Mouse (Mus musculus) liver, embryonic 14.5 days (tissue): Measurements from ENCODE around the gene Tacr1.

Source experiments
- CTCF ChIP-seq: IDR thresholded peaks from 2 replicates; pipeline ENCODE4 v1.5.1; 2016; ENCODE audit warnings: antibody characterized with exemption, low read depth, control low read depth
- EP300 ChIP-seq: IDR thresholded peaks from 2 replicates; pipeline ENCODE4 v1.6.1; 2016; ENCODE audit warnings: antibody characterized with exemption, low read depth

DNA sequence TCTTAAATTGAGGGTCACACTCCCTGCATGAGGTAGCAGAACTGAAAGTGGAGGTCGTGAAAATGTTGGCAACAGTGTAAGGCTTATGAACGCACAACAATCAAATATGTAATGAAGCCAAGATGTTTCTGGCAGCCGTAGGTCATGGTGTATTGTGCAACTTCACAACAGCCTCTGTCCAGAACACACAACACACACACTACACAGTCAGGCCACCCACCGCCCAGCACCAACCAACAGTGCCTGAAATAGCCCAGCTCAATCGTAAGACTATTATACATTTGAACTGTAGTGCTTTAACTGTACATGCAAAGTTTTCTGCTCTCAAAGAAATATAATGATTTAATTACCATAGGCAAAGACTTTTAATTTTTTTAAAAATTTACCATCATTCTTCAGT, 120.4 kb downstream of the Tacr1 start:
- TF ChIP-seq CTCF (no peak), EP300 (no peak)
